Mouse (Mus musculus) liver, postnatal 0 days (tissue): Measurements from ENCODE around the gene Fam193b.

Experiments
- CTCF ChIP-seq: sonication (generic); IDR thresholded peaks from 2 replicates; pipeline ENCODE4 v1.5.1; 2016; ENCODE audit warnings: antibody characterized with exemption, low read depth
- EP300 ChIP-seq: IDR thresholded peaks from 2 replicates; pipeline ENCODE4 v1.6.1; 2016; ENCODE audit warnings: antibody characterized with exemption, low read depth, mild to moderate bottlenecking

- TF ChIP-seq CTCF (no peak), EP300 (no peak)
Measured at GRCm38 (mm10) chr13:55513828-55514227, 57.1 kb downstream of the Fam193b start.
